ENCODE assay signal across 13 mouse cellular contexts in the genomic region with DNA sequence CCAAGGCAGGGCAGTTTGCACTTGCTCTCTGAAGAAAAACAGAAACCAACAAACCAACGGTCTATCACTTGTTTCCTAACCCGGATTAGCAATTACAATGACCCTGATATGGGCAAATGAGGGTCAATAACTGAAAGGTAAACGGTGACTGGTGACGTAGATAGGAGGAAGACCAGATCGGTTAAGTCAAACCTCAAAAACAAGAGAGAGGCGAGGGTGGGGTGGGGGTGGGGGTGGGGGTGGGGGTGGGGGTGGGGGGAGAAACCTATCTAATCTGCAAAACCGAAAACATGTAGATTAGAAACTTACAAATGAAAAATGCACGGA. TPM values are rescaled to one million over a fixed set of nuclear protein-coding genes. Genes with fewer than 3 reads are reported as not detected.
DNase-seq lines count a peak whose midpoint lies in the region; ATAC-seq and TF ChIP-seq lines count a peak whose summit lies in the region.
"Had no signal": no experiment of that assay in that cellular context is flagged by ENCODE, and none has a peak within 500 bp of the region (broad histone marks: within the 10 kb centered on the region; RNA-seq: fewer than 3 reads in every experiment).

No protein-coding gene starts in this region.

- no peak overlapping the region for H3K9ac ChIP-seq in heart, embryonic 16.5 days (ENCODE audit: low read length)
- H3K9ac ChIP-seq in CH12.LX (ENCODE audit: insufficient read depth, low read depth), result peak overlapping the region; percentile 89
- peak overlapping the region; percentile 90 for H3K9ac ChIP-seq in liver, embryonic 14.5 days (replicated peaks)
- H3K9ac ChIP-seq: neural tube, embryonic 15.5 days had no signal

- in situ Hi-C loops in CH12.LX (cut with MboI; ENCODE audit: low pct_ligation_motif_present, low pct_unique_long_range_greater_than_20kb, low sequenced_read_pairs), result no loop called here

- no peaks in the 10 kb centered on the region for H3K9me3 ChIP-seq in heart, embryonic 16.5 days (replicated peaks; ENCODE audit: control insufficient read depth, low read length)
- H3K9me3 ChIP-seq in CH12.LX (replicated peaks; ENCODE audit: low read length), result no peaks in the 10 kb centered on the region
- no peaks in the 10 kb centered on the region for H3K9me3 ChIP-seq in liver, embryonic 14.5 days (ENCODE audit: control insufficient read depth, low read length)
- H3K9me3 ChIP-seq: limb, embryonic 10.5 days; neural tube, embryonic 15.5 days had no signal

- no peak for TF ChIP-seq POLR2A in CH12.LX (IDR thresholded peaks at IDR 0.05; ENCODE audit: low read depth, low read length)

- H3K4me1 ChIP-seq in heart, embryonic 16.5 days (ENCODE audit: control insufficient read depth, insufficient read depth, low read length), result peaks cover 18% of the 10 kb centered on the region
- peaks cover 7 to 65% of the 10 kb centered on the region in 2 experiments for H3K4me1 ChIP-seq in CH12.LX (ENCODE audit: control insufficient read depth in 1 of 2, insufficient read depth in 2 of 2)
- H3K4me1 ChIP-seq in liver, embryonic 14.5 days (replicated peaks; ENCODE audit: control insufficient read depth in 2 of 2, insufficient read depth in 2 of 2, low read length in 1 of 2), result peaks cover 61 to 76% of the 10 kb centered on the region in 2 experiments
- H3K4me1 ChIP-seq: limb, embryonic 10.5 days; neural tube, embryonic 15.5 days had no signal

- no peaks in the 10 kb centered on the region for H3K36me3 ChIP-seq in heart, embryonic 16.5 days (ENCODE audit: control insufficient read depth, insufficient read depth)
- peaks cover 33 to 65% of the 10 kb centered on the region in 2 experiments for H3K36me3 ChIP-seq in CH12.LX (replicated peaks in 1 of 2; ENCODE audit: control insufficient read depth in 1 of 2, insufficient read depth in 1 of 2, low read length in 1 of 2)
- peaks cover 44% of the 10 kb centered on the region for H3K36me3 ChIP-seq in liver, embryonic 14.5 days (replicated peaks; ENCODE audit: control insufficient read depth, insufficient read depth, low read depth)
- H3K36me3 ChIP-seq: limb, embryonic 10.5 days; neural tube, embryonic 15.5 days had no signal

- intact Hi-C loops in heart, postnatal 14 days (cut with DNase I), result no loop called here

- 0 out of 2 replicates have a peak overlapping the region, but pooled peaks have one; percentile 42 for H3K27ac ChIP-seq in heart, embryonic 16.5 days (ENCODE audit: low read length)
- peak overlapping the region; percentile 94 for H3K27ac ChIP-seq in CH12.LX (ENCODE audit: insufficient read depth, low read depth)
- peak overlapping the region; percentile 100 for H3K27ac ChIP-seq in liver, embryonic 14.5 days
- H3K27ac ChIP-seq: limb, embryonic 10.5 days; neural tube, embryonic 15.5 days had no signal

- H3K4me2 ChIP-seq in heart, embryonic 16.5 days (ENCODE audit: low read depth, low read length), result peak overlapping the region; percentile 50
- peak overlapping the region; percentile 98 for H3K4me2 ChIP-seq in CH12.LX (ENCODE audit: insufficient read depth, low read depth, poor library complexity, severe bottlenecking)
- H3K4me2 ChIP-seq in liver, embryonic 14.5 days (ENCODE audit: low read depth), result peak overlapping the region; percentile 100
- H3K4me2 ChIP-seq: neural tube, embryonic 15.5 days had no signal

- DNase-seq in heart, postnatal 14 days, result no peak
- no peak for DNase-seq in CH12.LX (ENCODE audit: extremely low read depth)
- no peak for DNase-seq in liver, embryonic 14.5 days (ENCODE audit: low read depth in 3 of 3, low spot score in 3 of 3)
- DNase-seq in adrenal gland, adult 2 months, result no peak
- no peak for DNase-seq in ovary, postnatal 10 days (ENCODE audit: low spot score)
- DNase-seq: adrenal gland, postnatal 25 days; kidney, postnatal 25 days; layer of hippocampus, postnatal 36 days had no signal

- dilution Hi-C loops in CH12.LX (cut with MboI; ENCODE audit: extremely low pct_ligation_motif_present, extremely low pct_unique_long_range_greater_than_20kb, low sequenced_read_pairs), result no loop called here

- 41% methylated on average over 8 of the region's 8 CpGs for WGBS in heart, embryonic 16.5 days
- 4% methylated on average over 8 of the region's 8 CpGs for WGBS in liver, embryonic 14.5 days (ENCODE audit: insufficient replicate concordance)

- H3K4me3 ChIP-seq in heart, embryonic 16.5 days (ENCODE audit: low read length), result peak overlapping the region; percentile 27
- H3K4me3 ChIP-seq in CH12.LX (replicated peaks in 1 of 3; ENCODE audit: low read depth in 2 of 3, low read length in 2 of 3, poor library complexity in 1 of 3), result peak overlapping the region; percentile 40 to 74 (median 67)
- H3K4me3 ChIP-seq in liver, embryonic 14.5 days (ENCODE audit: insufficient read depth in 1 of 2, low read depth in 2 of 2, low read length in 2 of 2), result peak overlapping the region; percentile 67 to 86
- H3K4me3 ChIP-seq: limb, embryonic 10.5 days; neural tube, embryonic 15.5 days had no signal

- no peak for TF ChIP-seq EP300 in CH12.LX (IDR thresholded peaks at IDR 0.05; ENCODE audit: low read length)
- no peak for TF ChIP-seq EP300 in liver, embryonic 14.5 days (IDR thresholded peaks at IDR 0.05; ENCODE audit: low read depth)

- peaks cover 88% of the 10 kb centered on the region for H3K79me2 ChIP-seq in CH12.LX (replicated peaks; ENCODE audit: control insufficient read depth, extremely low read depth, insufficient read depth, poor library complexity, severe bottlenecking)

- H3K27me3 ChIP-seq in heart, embryonic 16.5 days (ENCODE audit: control insufficient read depth, insufficient read depth, low read length), result no peaks in the 10 kb centered on the region
- H3K27me3 ChIP-seq in CH12.LX (replicated peaks), result no peaks in the 10 kb centered on the region
- no peaks in the 10 kb centered on the region for H3K27me3 ChIP-seq in liver, embryonic 14.5 days (ENCODE audit: control insufficient read depth, insufficient read depth, low read length)
- H3K27me3 ChIP-seq: neural tube, embryonic 15.5 days had no signal

- no peak for ATAC-seq in heart, embryonic 16.5 days (replicated peaks; ENCODE audit: extremely low read depth, insufficient read depth, low FRiP score)
- peak; percentile 21 for ATAC-seq in activated CD4-positive, CD25-positive, alpha-beta regulatory T cell, adult 4 months
- no peak for ATAC-seq in liver, embryonic 14.5 days (ENCODE audit: insufficient read depth)

- no peak for TF ChIP-seq RAD21 in CH12.LX (IDR thresholded peaks at IDR 0.05; ENCODE audit: low read depth, low read length)

- no peak for TF ChIP-seq CTCF in CH12.LX (conservative IDR thresholded peaks at IDR 0.05 in 1 of 2, IDR thresholded peaks at IDR 0.05 in 1 of 2; ENCODE audit: low read depth in 2 of 2, low read length in 2 of 2)
- TF ChIP-seq CTCF in liver, embryonic 14.5 days (IDR thresholded peaks at IDR 0.05; ENCODE audit: low read depth), result no peak

TF ChIP-seq in CH12.LX, 34 proteins besides CTCF, POLR2A, EP300 and RAD21 (continues in another document):
- TF ChIP-seq CHD1 (IDR thresholded peaks at IDR 0.05; ENCODE audit: low read depth, low read length), result peak; percentile 23; the same call in 1 of the 2 replicates
- no peak for TF ChIP-seq UBTF (IDR thresholded peaks at IDR 0.05; ENCODE audit: low read depth, low read length)
- TF ChIP-seq SIN3A (IDR thresholded peaks at IDR 0.05; ENCODE audit: low read length), result 0 out of 2 replicates have a peak, but pooled peaks have one; percentile 39
- no peak for TF ChIP-seq TBP (conservative IDR thresholded peaks at IDR 0.05; ENCODE audit: low read depth, low read length)
- TF ChIP-seq MAZ (IDR thresholded peaks at IDR 0.05; ENCODE audit: low read depth, low read length), result 0 out of 2 replicates have a peak, but pooled peaks have one; percentile 58
- TF ChIP-seq GABPA (IDR thresholded peaks at IDR 0.05; ENCODE audit: insufficient replicate concordance, low read depth, low read length), result no peak
- peak; percentile 38; the same call in 1 of the 2 replicates for TF ChIP-seq MXI1 (IDR thresholded peaks at IDR 0.05; ENCODE audit: low read depth, low read length)
- peak; percentile 51; the same call in 1 of the 2 replicates for TF ChIP-seq CHD2 (IDR thresholded peaks at IDR 0.05; ENCODE audit: low read length)

RNA-seq across cellular contexts. Expression of a gene that starts 11.8 kb away (rescaled TPM):
- polyA plus RNA-seq in heart, embryonic 16.5 days (2015; fragmentation: Nextera tagmentation; extraction: Ambion mirVana), result 8.9 and 12.4 TPM in 2 replicates
- 10 to 100 TPM; 16.9 to 18.8 TPM for total RNA-seq in heart, postnatal 14 days (2021)
- total RNA-seq in CH12.LX (2012; rRNA removed), result 67.2 and 68.7 TPM in 2 replicates
- 49.8 and 51.8 TPM in 2 replicates for total RNA-seq in CH12.LX (2014; rRNA removed)
- 50.1 and 58.1 TPM in 2 replicates for polyA plus RNA-seq in CH12.LX (2012; ENCODE audit: insufficient read length, low read depth)
- polyA plus RNA-seq in activated CD4-positive, CD25-positive, alpha-beta regulatory T cell, adult 4 months (2017; shearing (Covaris generic)), result 100 to 1,000 TPM; 172 to 188 TPM
- 16.5 and 23.0 TPM in 2 replicates for polyA plus RNA-seq in liver, embryonic 14.5 days (2012; rRNA removed)
- polyA plus RNA-seq in liver, embryonic 14.5 days (2014; fragmentation: Nextera tagmentation; extraction: Ambion mirVana), result 17.0 and 18.6 TPM in 2 replicates
- total RNA-seq in adrenal gland, adult 2 months (2021), result 10 to 100 TPM; 48.8 to 67.8 TPM
- 26.2 and 32.0 TPM in 2 replicates for polyA plus RNA-seq in adrenal gland, adult 2 months (2012; rRNA removed)

RNA-seq across cellular contexts. Expression of a gene that starts 38.6 kb away (rescaled TPM):
- 2.6 and 2.8 TPM in 2 replicates for polyA plus RNA-seq in heart, embryonic 16.5 days (2015; fragmentation: Nextera tagmentation; extraction: Ambion mirVana)
- 1 to 10 TPM; 2.6 to 3.7 TPM for total RNA-seq in heart, postnatal 14 days (2021)
- total RNA-seq in CH12.LX (2012; rRNA removed), result 1.4 and 1.7 TPM in 2 replicates
- total RNA-seq in CH12.LX (2014; rRNA removed), result 1.8 TPM in 2 replicates
- 2.3 TPM in 2 replicates for polyA plus RNA-seq in CH12.LX (2012; ENCODE audit: insufficient read length, low read depth)
- under 1 TPM in 1 of 2 experiments, not detected in 1; 0.10 TPM for polyA plus RNA-seq in activated CD4-positive, CD25-positive, alpha-beta regulatory T cell, adult 4 months (2017; shearing (Covaris generic))
- polyA plus RNA-seq in liver, embryonic 14.5 days (2012; rRNA removed), result 0.18 and 0.26 TPM in 2 replicates
- polyA plus RNA-seq in liver, embryonic 14.5 days (2014; fragmentation: Nextera tagmentation; extraction: Ambion mirVana), result 0.24 and 0.41 TPM in 2 replicates
- total RNA-seq in adrenal gland, adult 2 months (2021), result 1 to 10 TPM; 2.8 to 5.7 TPM
- 0.39 and 0.52 TPM in 2 replicates for polyA plus RNA-seq in adrenal gland, adult 2 months (2012; rRNA removed)
- total RNA-seq: monocyte, adult 5-6 weeks had no signal

RNA-seq across cellular contexts. Expression of a gene that starts 43.6 kb away (rescaled TPM):
- polyA plus RNA-seq in heart, embryonic 16.5 days (2015; fragmentation: Nextera tagmentation; extraction: Ambion mirVana), result 5.2 TPM in 2 replicates
- total RNA-seq in heart, postnatal 14 days (2021), result 1 to 10 TPM; 3.4 to 3.8 TPM
- 2.3 and 3.1 TPM in 2 replicates for total RNA-seq in CH12.LX (2012; rRNA removed)
- 2.8 and 2.9 TPM in 2 replicates for total RNA-seq in CH12.LX (2014; rRNA removed)
- 5.1 and 6.3 TPM in 2 replicates for polyA plus RNA-seq in CH12.LX (2012; ENCODE audit: insufficient read length, low read depth)
- under 1 TPM; 0.54 to 0.58 TPM for polyA plus RNA-seq in activated CD4-positive, CD25-positive, alpha-beta regulatory T cell, adult 4 months (2017; shearing (Covaris generic))
- polyA plus RNA-seq in liver, embryonic 14.5 days (2012; rRNA removed), result 3.9 and 4.7 TPM in 2 replicates
- 1.4 and 1.8 TPM in 2 replicates for polyA plus RNA-seq in liver, embryonic 14.5 days (2014; fragmentation: Nextera tagmentation; extraction: Ambion mirVana)
- total RNA-seq in adrenal gland, adult 2 months (2021), result 1 to 10 TPM; 2.2 to 3.1 TPM
- polyA plus RNA-seq in adrenal gland, adult 2 months (2012; rRNA removed), result 2.4 and 3.2 TPM in 2 replicates
- total RNA-seq: monocyte, adult 5-6 weeks had no signal

Comparison
In these comparisons a context has a peak if more than half of its experiments do, and no peak if none do; other contexts are left out.
1. H3K27ac ChIP-seq: peak in every context shown above with its lines; median percentile 100 in liver, embryonic 14.5 days; 94 in CH12.LX; 42 in heart, embryonic 16.5 days.
2. H3K4me2 ChIP-seq: peak in every context shown above with its lines; median percentile 100 in liver, embryonic 14.5 days; 98 in CH12.LX; 50 in heart, embryonic 16.5 days.